Mouse (Mus musculus) spleen, postnatal 4 days (tissue): ENCODE data around the gene Slc25a23.
"Not testable (repeated sequence)": the region's sequence is repeated elsewhere in the genome, so short reads cannot be mapped to it uniquely, and the experiment has no call there.

Experiments
- DNase-seq, 2 experiments: peaks; one replicate each; pipeline ENCODE4 v3.0.0; 2022; ENCODE audit warnings: low spot score in 2 of 2

Gene Slc25a23

GRCm38 (mm10) chr17:57076916-57077315 lies 17.3 kb upstream of the Slc25a23 start:
- no peak for DNase-seq

- no peak for DNase-seq
These were observed 11.0 kb upstream of the Slc25a23 start for GRCm38 (mm10) chr17:57070699-57071098.

GRCm38 (mm10) chr17:57070272-57070671 lies 10.6 kb upstream of the Slc25a23 start:
- DNase-seq, result no peak

GRCm38 (mm10) chr17:57066908-57067307 lies 7.2 kb upstream of the Slc25a23 start:
- no peak for DNase-seq

- no peak for DNase-seq
These were observed 3.4 kb upstream of the Slc25a23 start for GRCm38 (mm10) chr17:57063031-57063430.

GRCm38 (mm10) chr17:57062548-57062947 lies 2.9 kb upstream of the Slc25a23 start:
- no peak for DNase-seq

GRCm38 (mm10) chr17:57062011-57062521 lies 2.4 kb upstream of the Slc25a23 start:
- DNase-seq, result no peak

GRCm38 (mm10) chr17:57061069-57061468 lies 1.4 kb upstream of the Slc25a23 start:
- no peak for DNase-seq

- DNase-seq, result peak; percentile 92 to 95
These were observed 653 bp upstream of the Slc25a23 start for GRCm38 (mm10) chr17:57060231-57060801.

- DNase-seq, result no peak
These were observed 675 bp downstream of the Slc25a23 start, which contains the start of gene Crb3 for GRCm38 (mm10) chr17:57058891-57059485. Crb3 (plus strand) TSS chr17:57059105.

GRCm38 (mm10) chr17:57056246-57056645 lies 3.4 kb downstream of the Slc25a23 start:
- DNase-seq, result no peak

GRCm38 (mm10) chr17:57051679-57052078 lies 8.0 kb downstream of the Slc25a23 start:
- DNase-seq, result not testable (repeated sequence)

- DNase-seq, result no peak
These were observed 10.8 kb downstream of the Slc25a23 start for GRCm38 (mm10) chr17:57048816-57049215.

- no peak for DNase-seq
These were observed 12.3 kb downstream of the Slc25a23 start for GRCm38 (mm10) chr17:57047406-57047805.

GRCm38 (mm10) chr17:57041554-57041953 lies 18.1 kb downstream of the Slc25a23 start, which contains the start of gene Slc25a41:
Slc25a41 (minus strand) TSS chr17:57041654.
- no peak for DNase-seq

GRCm38 (mm10) chr17:57038978-57039377 lies 20.7 kb downstream of the Slc25a23 start:
- DNase-seq, result no peak

- no peak for DNase-seq
These were observed 26.8 kb downstream of the Slc25a23 start for GRCm38 (mm10) chr17:57032854-57033253.

- peak; percentile 97 to 99 for DNase-seq
These were observed 27.8 kb downstream of the Slc25a23 start for GRCm38 (mm10) chr17:57031661-57032420.

- DNase-seq, result peak; percentile 43 to 82
These were observed 28.6 kb downstream of the Slc25a23 start, which contains the start of gene Khsrp for GRCm38 (mm10) chr17:57030931-57031660. Khsrp (minus strand) TSS chr17:57031522.

- peak in 1 of 2 experiments; percentile 47 for DNase-seq
These were observed 30.0 kb downstream of the Slc25a23 start for GRCm38 (mm10) chr17:57029691-57030090.

GRCm38 (mm10) chr17:57027471-57027870 lies 32.2 kb downstream of the Slc25a23 start:
- DNase-seq, result no peak

GRCm38 (mm10) chr17:57020960-57021359 lies 38.7 kb downstream of the Slc25a23 start:
- DNase-seq, result no peak
